Mouse (Mus musculus) stomach, embryonic 15.5 days (tissue): ENCODE results near the gene Igf2bp3. TPM values are rescaled to one million over a fixed set of nuclear protein-coding genes. Genes with fewer than 3 reads are reported as not detected.

ENCODE experiments used
- ATAC-seq: fragments of 200-750 bp; cut with Nextera tagmentation; 2 replicates; pipeline ENCODE4 v1.8.0; 2017; ENCODE audit warnings: low read depth, moderate number of reproducible peaks, moderate TSS enrichment; ENCODE audit not compliant: insufficient read depth, low FRiP score
- H3K27ac ChIP-seq: fragments of 300-500 bp; sonication (generic); 2 replicates; pipeline ENCODE4 v1.5.1; 2015; ENCODE audit warnings: mild to moderate bottlenecking, inconsistent platforms
- H3K27me3 ChIP-seq: fragments of 300-500 bp; sonication (generic); replicated peaks from 2 replicates; pipeline ENCODE4 v1.6.1; 2015; ENCODE audit warnings: inconsistent platforms
- H3K36me3 ChIP-seq: fragments of 300-500 bp; sonication (generic); 2 replicates; pipeline ENCODE4 v1.6.1; 2015; ENCODE audit warnings: inconsistent platforms
- H3K4me1 ChIP-seq: fragments of 300-500 bp; sonication (generic); 2 replicates; pipeline ENCODE4 v1.6.1; 2015; ENCODE audit warnings: inconsistent platforms
- H3K4me2 ChIP-seq: fragments of 300-500 bp; sonication (generic); 2 replicates; pipeline ENCODE4 v1.6.1; 2015; ENCODE audit warnings: mild to moderate bottlenecking, inconsistent platforms
- H3K4me3 ChIP-seq: fragments of 300-500 bp; sonication (generic); replicated peaks from 2 replicates; pipeline ENCODE4 v1.5.1; 2015; ENCODE audit warnings: inconsistent platforms
- H3K9ac ChIP-seq: fragments of 300-500 bp; sonication (generic); 2 replicates; pipeline ENCODE4 v1.6.1; 2015; ENCODE audit warnings: inconsistent platforms
- H3K9me3 ChIP-seq: fragments of 300-500 bp; sonication (generic); 2 replicates; pipeline ENCODE4 v1.6.1; 2016; ENCODE audit warnings: inconsistent platforms
- WGBS: fragments of 180-500 bp; shearing (Covaris S2); methylation state at CpG from one replicate; pipeline ENCODE4 v1.1.7; 2015; 5-methylcytosine and 5-hydroxymethylcytosine counted together
- polyA plus RNA-seq: library from polyadenylated mRNA; unstranded; fragments of >200 nt; fragmentation: Nextera tagmentation; extraction: Ambion mirVana; gene quantifications from 2 replicates; pipeline ENCODE4 v1.2.1, GENCODE M21; 2015

Gene Igf2bp3
- polyA plus RNA-seq, 1 experiment from 2014 or later: 64.3 TPM

- peak overlapping the region; percentile 71 for H3K27ac ChIP-seq
- H3K4me1 ChIP-seq: peaks cover 16% of the 10 kb centered on the region
- 67% methylated on average over 7 of the region's 7 CpGs for WGBS
- no peak overlapping the region for H3K4me2 ChIP-seq
- no peak for ATAC-seq
- no peak overlapping the region for H3K4me3 ChIP-seq
- no peak overlapping the region for H3K9ac ChIP-seq
- peaks cover 27% of the 10 kb centered on the region for H3K36me3 ChIP-seq
- H3K27me3 ChIP-seq: no peaks in the 10 kb centered on the region
- H3K9me3 ChIP-seq: no peaks in the 10 kb centered on the region
These were observed 118.3 kb downstream of the Igf2bp3 start for GRCm38 (mm10) chr6:49096421-49096820.

GRCm38 (mm10) chr6:49094968-49095367 is 119.8 kb downstream of the Igf2bp3 start:
- peaks cover 37% of the 10 kb centered on the region for H3K36me3 ChIP-seq
- no peak overlapping the region for H3K9ac ChIP-seq
- no peak overlapping the region for H3K27ac ChIP-seq
- ATAC-seq: no peak
- no peaks in the 10 kb centered on the region for H3K9me3 ChIP-seq
- WGBS: 84% methylated on average over 10 of the region's 10 CpGs
- no peak overlapping the region for H3K4me3 ChIP-seq
- H3K4me1 ChIP-seq: peaks cover 16% of the 10 kb centered on the region
- H3K4me2 ChIP-seq: no peak overlapping the region
- no peaks in the 10 kb centered on the region for H3K27me3 ChIP-seq

DNA sequence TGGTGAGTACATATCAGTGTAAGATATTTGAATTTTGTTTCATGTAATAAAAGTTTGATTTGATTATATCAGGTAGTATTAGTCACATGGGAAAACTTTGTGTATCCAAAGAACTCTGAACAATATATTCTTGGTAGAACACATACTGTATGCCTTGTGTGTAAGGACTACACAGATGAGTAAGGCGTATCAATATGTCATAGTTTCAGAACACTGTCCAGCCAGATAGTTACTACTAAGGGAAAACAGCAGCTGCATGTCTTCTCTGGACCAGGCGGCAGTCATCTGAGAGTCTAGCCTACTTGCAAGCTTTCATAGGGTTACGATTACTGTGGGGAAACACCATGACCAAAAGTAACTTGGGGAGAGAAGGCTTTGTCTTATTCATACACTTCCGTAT is 131.7 kb downstream of the Igf2bp3 start:
- H3K36me3 ChIP-seq: peaks cover 38% of the 10 kb centered on the region
- H3K4me1 ChIP-seq: no peaks in the 10 kb centered on the region

DNA sequence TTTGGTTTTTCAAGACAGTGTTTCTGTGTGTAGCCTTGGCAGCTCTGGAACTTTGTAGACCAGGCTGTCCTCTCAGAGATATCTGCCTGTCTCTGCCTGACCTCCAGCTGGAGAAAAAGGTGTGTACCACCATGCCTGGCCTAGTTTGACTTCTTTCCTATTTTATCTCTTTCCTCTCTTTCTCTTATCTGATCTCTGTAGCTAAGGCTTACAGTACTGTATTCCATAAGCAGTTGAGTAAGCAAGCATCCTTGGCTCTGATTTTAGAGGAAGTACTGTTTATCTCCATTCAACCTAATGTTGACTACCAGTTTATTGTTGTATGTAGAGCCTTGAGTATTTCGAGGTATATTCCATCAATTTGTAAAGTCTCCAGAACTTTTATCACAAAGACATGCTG is 135.4 kb downstream of the Igf2bp3 start:
- Histone ChIP-seq H3K27me3 (no peaks in the 10 kb centered on the region), H3K4me1 (peaks cover 6% of the 10 kb centered on the region; the same call in 1 of the 2 replicates), H3K4me3 (no peak overlapping the region), H3K9me3 (no peaks in the 10 kb centered on the region), H3K27ac (no peak overlapping the region), H3K9ac (no peak overlapping the region), H3K4me2 (no peak overlapping the region), H3K36me3 (peaks cover 12% of the 10 kb centered on the region; the same call in 1 of the 2 replicates)
- no peak for ATAC-seq
- WGBS: 91% methylated on average over 1 of the region's 1 CpGs

More for the DNA sequence above, 131.7 kb downstream of the Igf2bp3 start:
- no peak overlapping the region for H3K9ac ChIP-seq
- 96% methylated on average over 4 of the region's 4 CpGs for WGBS
- no peaks in the 10 kb centered on the region for H3K27me3 ChIP-seq
- H3K4me3 ChIP-seq: no peak overlapping the region
- ATAC-seq: no peak
- no peak overlapping the region for H3K4me2 ChIP-seq
- H3K27ac ChIP-seq: no peak overlapping the region
- H3K9me3 ChIP-seq: no peaks in the 10 kb centered on the region

DNA sequence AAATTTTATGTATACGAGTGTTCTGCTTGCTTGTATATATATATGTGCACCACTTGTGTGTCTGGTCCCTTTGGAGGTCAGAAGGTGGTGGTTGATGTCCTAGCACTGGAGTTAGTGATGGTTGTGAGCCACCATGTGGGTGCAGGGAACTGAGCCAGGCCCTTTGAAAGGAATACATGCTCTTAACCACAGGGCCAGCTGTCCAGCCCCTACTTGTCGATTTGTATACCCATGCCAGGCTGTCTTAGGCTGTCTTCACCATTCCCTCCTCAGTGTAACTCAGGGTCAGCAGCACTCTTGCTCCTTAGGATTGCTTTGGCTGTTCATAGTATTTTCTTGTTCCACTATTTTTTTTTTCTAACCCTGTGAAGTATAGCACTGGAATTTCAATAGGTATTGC is 136.9 kb downstream of the Igf2bp3 start:
- Histone ChIP-seq H3K27ac (no peak overlapping the region), H3K9ac (no peak overlapping the region), H3K4me2 (no peak overlapping the region), H3K27me3 (no peaks in the 10 kb centered on the region), H3K9me3 (no peaks in the 10 kb centered on the region), H3K4me1 (peaks cover 6% of the 10 kb centered on the region; the same call in 1 of the 2 replicates), H3K36me3 (no peaks in the 10 kb centered on the region), H3K4me3 (no peak overlapping the region)
- no peak for ATAC-seq
- 87% methylated on average over 2 of the region's 2 CpGs for WGBS

DNA sequence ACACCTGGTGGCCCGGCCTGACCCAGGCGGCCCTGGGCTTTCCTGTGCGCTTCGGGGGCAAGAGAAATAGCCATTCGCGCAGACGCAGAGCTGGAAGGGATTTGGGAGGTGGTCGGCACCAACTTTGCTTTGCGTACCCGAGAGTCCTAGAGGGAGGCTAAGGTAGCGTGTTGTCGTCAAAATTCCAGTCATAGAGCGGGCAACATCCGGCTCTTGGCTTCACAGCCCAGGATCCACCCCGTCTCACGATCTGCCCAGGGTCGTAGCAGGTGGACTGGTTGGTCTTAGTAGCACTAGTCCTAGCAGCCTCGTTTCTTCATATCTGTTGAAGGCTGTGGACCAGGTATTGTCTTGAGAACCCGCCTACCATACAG is 140.7 kb downstream of the Igf2bp3 start:
- ATAC-seq: peak; percentile 45; the same call in 1 of the 2 replicates
- peaks cover 6% of the 10 kb centered on the region; the same call in 1 of the 2 replicates for H3K4me1 ChIP-seq
- H3K4me3 ChIP-seq: peak overlapping the region; percentile 99
- peak overlapping the region; percentile 99 for H3K9ac ChIP-seq
- WGBS: under 1% methylated on average over 19 of the region's 19 CpGs
- no peaks in the 10 kb centered on the region for H3K36me3 ChIP-seq
- H3K27ac ChIP-seq: peak overlapping the region; percentile 72
- peak overlapping the region; percentile 63 for H3K4me2 ChIP-seq
- no peaks in the 10 kb centered on the region for H3K27me3 ChIP-seq
- no peaks in the 10 kb centered on the region for H3K9me3 ChIP-seq

GRCm38 (mm10) chr6:49073304-49074116 is 141.2 kb downstream of the Igf2bp3 start, which contains the start of gene Malsu1:
Malsu1 (plus strand) TSS chr6:49073795.
- ATAC-seq: peak; percentile 95
- peak within 1 kb of the TSS; percentile 99 for H3K4me3 ChIP-seq
- H3K27ac ChIP-seq: peak within 1 kb of the TSS; percentile 72
- H3K4me1 ChIP-seq: peaks cover 6% of the 10 kb centered on the region; the same call in 1 of the 2 replicates
- H3K4me2 ChIP-seq: peak within 1 kb of the TSS; percentile 63
- no peaks in the 10 kb centered on the region for H3K36me3 ChIP-seq
- H3K9me3 ChIP-seq: no peaks in the 10 kb centered on the region
- H3K9ac ChIP-seq: peak within 1 kb of the TSS; percentile 99
- WGBS: under 1% methylated on average over 49 of the region's 49 CpGs
- H3K27me3 ChIP-seq: no peaks in the 10 kb centered on the region

DNA sequence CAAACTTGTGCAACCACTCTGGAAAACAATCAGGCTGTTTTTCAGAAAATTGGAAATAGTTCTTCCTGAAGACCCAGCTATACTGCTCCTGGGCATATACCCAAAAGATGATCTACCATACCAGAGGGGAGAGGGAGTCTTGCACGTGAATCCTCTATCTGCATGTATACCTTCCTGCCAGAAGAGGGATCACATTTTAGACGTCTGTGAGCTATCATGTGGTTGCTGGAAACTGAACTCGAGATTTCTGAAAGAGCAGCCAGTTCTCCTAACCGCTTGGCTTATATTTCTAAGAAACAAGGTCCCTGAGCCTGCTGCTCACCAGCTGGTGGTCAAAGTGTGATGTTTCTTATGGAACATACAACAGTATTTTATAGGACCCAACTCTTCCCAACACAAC is 146.4 kb downstream of the Igf2bp3 start:
- no peak overlapping the region for H3K4me2 ChIP-seq
- H3K9me3 ChIP-seq: no peaks in the 10 kb centered on the region
- no peak overlapping the region for H3K9ac ChIP-seq
- 29% methylated on average over 4 of the region's 4 CpGs for whole genome bisulfite sequencing
- H3K36me3 ChIP-seq: no peaks in the 10 kb centered on the region
- no peak overlapping the region for H3K4me3 ChIP-seq
- ATAC-seq: no peak
- no peaks in the 10 kb centered on the region for H3K27me3 ChIP-seq
- no peak overlapping the region for H3K27ac ChIP-seq
- H3K4me1 ChIP-seq: no peaks in the 10 kb centered on the region

DNA sequence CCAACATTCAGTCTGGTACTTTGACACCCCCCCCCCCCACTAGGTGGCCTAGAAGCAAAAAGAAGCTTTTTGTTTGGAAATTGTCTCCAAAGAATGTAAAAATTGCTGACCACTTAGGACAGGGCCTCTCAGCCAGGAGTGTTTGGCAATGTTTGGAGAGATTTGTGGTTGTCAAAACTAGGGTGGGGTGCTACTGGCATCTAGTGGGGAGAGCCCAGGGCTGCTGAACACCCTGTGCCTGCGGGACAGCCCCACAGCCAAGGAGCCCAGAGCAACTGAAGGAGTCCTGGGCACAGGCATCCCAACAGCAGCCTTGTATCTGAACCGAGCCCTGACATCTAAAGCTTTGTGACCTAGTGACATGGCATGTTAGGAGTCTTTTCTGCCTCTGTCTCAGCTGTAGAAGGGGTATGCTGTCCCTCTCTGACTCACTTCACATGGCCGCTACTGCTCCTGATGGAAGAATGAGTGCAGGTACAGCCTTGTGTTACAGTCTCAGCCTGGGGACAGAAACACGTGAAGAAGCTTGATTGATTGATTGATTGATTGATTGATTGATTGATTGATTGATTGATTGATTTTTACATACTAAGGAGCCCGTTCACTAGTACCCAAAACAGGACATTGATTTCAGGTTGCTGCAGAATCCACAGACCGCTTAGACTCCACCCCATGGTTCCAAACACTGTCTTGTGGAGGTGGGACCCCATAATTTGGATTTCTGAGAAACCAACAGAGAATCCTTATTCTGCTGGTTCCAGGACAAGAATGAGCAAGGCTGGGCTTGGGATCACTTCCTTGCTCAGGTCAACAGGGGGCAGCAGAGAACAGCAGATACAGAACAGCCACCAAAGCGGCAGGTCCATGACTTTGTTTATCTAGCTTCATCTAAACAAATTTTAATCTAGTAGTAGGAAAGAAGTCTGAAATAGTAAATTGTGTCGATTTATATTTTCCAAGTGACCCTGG is 157.4 kb downstream of the Igf2bp3 start:
- no peaks in the 10 kb centered on the region for H3K9me3 ChIP-seq
- H3K36me3 ChIP-seq: no peaks in the 10 kb centered on the region
- no peak for ATAC-seq
- WGBS: 33% methylated on average over 8 of the region's 8 CpGs
- H3K4me1 ChIP-seq: no peaks in the 10 kb centered on the region
- H3K4me2 ChIP-seq: no peak overlapping the region
- H3K4me3 ChIP-seq: no peak overlapping the region
- H3K27me3 ChIP-seq: no peaks in the 10 kb centered on the region
- H3K9ac ChIP-seq: no peak overlapping the region
- no peak overlapping the region for H3K27ac ChIP-seq

GRCm38 (mm10) chr6:49056009-49056408 is 158.7 kb downstream of the Igf2bp3 start:
- no peaks in the 10 kb centered on the region for H3K9me3 ChIP-seq
- H3K4me1 ChIP-seq: no peaks in the 10 kb centered on the region
- no peak overlapping the region for H3K27ac ChIP-seq
- H3K27me3 ChIP-seq: no peaks in the 10 kb centered on the region
- no peak for ATAC-seq
- 78% methylated on average over 9 of the region's 9 CpGs for WGBS
- no peak overlapping the region for H3K4me3 ChIP-seq
- H3K36me3 ChIP-seq: no peaks in the 10 kb centered on the region
- no peak overlapping the region for H3K9ac ChIP-seq
- no peak overlapping the region for H3K4me2 ChIP-seq

DNA sequence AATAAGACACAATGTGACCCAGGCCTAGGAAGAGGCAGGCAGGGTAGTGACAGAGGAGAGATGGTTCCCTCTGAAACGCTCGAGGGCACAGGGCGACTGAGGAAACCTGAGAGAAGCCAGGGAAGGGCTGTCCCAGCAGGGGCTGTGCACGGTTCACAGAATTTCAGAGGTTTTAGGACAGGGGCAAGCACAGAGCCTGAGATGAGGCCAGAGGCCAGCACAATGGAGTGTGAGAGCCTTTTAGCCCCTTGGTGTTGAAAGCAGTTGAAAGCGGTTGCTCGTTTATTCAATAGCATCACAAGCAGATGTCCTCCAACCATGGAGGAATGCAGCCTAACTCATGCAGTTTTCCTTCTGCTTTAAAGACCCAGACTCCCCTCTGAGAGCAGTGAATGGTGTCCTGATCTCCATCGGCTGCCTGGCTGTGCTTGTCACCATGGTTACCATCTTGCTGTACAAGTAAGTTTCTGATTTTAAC is 159.5 kb downstream of the Igf2bp3 start:
- Histone ChIP-seq H3K4me3 (no peak overlapping the region), H3K4me1 (no peaks in the 10 kb centered on the region), H3K36me3 (no peaks in the 10 kb centered on the region), H3K27ac (no peak overlapping the region), H3K9me3 (no peaks in the 10 kb centered on the region), H3K27me3 (no peaks in the 10 kb centered on the region), H3K4me2 (no peak overlapping the region), H3K9ac (no peak overlapping the region)
- 34% methylated on average over 7 of the region's 7 CpGs for WGBS
- no peak for ATAC-seq
